Mouse (Mus musculus) embryo, embryonic 11.5 days (tissue): Measurements from ENCODE around the gene Eprs.

Experiments used
- DNase-seq: peaks from one replicate; pipeline ENCODE4 v3.0.0-alpha.2; 2012; ENCODE audit warnings: low read depth, low spot score

Gene Eprs

DNA sequence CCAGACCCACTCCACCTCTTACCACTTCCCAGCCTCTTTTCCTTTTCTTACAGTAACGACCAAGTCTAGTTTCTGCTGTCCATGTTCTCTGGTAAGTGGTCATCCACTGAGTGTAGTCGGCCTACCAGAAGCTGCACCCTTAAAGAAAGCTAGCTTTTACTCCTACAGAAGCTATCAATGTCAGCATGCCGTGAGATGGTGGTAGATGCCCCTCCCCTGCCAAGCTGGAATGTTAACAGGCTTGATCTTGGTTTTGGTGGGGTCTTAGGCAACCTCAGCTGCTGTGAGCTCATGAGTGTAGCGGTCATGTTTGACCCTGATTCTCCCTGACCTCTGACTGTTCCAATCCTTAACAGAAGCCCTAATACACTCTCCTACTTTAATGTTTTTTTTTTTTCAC lies 4.6 kb upstream of the Eprs start:
- DNase-seq = no peak

GRCm38 (mm10) chr1:185363526-185364182 lies 810 bp downstream of the Eprs start:
- DNase-seq = peak; percentile 37

DNA sequence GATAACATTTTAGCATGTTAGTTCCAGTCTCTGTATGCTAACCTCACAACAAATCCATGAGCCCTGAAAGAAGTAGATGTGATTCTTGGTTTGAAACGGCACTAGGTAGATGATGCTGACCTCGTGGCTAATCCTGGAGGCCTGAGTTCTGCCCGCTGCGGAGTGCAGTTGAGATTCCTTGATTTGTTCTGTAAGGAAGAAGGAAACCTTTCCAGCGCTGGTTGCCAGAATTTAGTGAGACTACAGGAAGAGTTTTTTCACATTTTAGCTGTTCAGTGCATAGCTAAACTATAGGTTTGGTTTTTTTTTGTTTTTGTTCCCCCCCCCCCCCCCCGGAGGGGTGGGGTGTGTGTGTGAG lies 1.3 kb downstream of the Eprs start:
- no peak for DNase-seq

DNA sequence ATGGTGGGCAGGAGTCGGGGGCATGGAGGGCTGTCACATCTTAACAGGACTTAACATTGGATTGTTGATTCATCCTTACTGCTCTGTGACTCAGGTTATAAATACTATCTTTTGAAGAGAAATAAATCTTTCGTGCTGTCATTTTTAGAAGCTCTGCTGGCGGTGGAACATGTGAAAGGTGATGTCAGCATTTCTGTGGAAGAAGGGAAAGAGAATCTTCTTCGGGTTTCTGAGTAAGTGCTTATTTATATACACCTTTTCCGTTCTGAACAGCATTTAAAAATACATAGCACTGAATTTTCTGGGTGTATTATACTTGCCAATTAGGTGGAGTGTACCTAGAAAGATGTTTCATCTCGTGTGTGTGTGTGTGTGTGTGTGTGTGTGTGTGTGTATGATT lies 4.5 kb downstream of the Eprs start:
- no peak for DNase-seq

DNA sequence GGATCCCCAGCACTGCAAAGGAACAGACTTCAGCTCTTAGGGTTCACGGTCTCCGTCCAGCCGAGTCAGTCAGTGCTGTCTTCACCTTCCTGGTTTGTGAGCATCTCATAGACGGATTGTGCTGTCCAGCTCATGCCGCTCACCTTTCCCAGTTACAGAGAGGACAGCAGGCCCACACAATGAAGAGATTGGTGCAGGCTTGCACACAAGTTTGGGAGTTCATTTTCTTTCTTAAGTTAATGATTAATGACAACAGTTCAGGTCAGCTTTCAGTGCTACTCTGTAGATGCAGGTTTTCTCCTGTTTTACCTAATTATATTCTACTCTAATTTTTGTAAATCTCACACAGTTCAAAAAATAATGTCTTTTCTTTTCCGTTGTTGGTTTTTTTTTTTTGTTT lies 7.1 kb downstream of the Eprs start:
- DNase-seq = no peak

GRCm38 (mm10) chr1:185376390-185376789 lies 13.5 kb downstream of the Eprs start:
- no peak for DNase-seq

DNA sequence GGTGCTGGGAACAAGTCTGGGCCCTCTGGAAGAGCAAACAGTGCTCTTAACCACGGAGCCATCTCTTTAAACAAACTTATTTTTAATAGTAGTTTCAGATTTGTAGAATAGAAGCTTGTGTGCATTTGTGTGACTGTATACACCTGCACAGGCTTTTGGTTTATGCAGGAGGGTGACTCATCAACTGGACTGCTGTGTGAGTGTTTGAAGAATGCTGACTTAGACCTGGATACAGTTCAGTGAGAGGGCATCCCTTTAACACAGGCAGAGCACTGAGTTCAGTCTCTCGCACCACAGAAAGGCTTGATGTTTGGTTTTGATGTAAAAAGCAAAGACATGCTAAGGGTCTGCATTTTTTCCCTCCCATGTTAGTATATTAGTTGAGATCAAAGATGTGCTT lies 14.6 kb downstream of the Eprs start:
- DNase-seq = no peak

- DNase-seq = no peak
Observed at GRCm38 (mm10) chr1:185401615-185402014, 38.8 kb downstream of the Eprs start.

DNA sequence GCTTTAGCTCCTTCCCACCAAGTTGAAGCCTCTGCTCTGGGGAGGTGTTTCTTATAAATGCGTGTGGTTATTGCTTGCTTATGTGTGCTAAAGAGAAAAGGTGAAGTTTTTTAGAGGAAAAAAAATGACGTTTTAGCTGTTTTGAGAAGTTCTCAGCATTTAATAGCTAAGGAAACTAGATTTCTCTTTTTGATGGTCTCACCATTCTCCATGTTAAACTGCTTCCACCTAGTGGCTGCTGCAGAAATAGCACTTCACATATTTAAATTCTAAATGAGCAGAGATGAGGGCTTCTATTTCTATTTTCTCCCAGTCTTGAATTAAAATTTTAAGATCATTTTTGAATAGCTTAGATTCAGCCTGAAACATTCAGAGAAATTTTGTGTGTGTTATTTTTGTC lies 41.2 kb downstream of the Eprs start:
- peak; percentile 8 for DNase-seq

- DNase-seq = no peak
Observed at GRCm38 (mm10) chr1:185405921-185406320, 43.1 kb downstream of the Eprs start.

- peak; percentile 8 for DNase-seq
Observed at GRCm38 (mm10) chr1:185409831-185410230, 47.0 kb downstream of the Eprs start.

DNA sequence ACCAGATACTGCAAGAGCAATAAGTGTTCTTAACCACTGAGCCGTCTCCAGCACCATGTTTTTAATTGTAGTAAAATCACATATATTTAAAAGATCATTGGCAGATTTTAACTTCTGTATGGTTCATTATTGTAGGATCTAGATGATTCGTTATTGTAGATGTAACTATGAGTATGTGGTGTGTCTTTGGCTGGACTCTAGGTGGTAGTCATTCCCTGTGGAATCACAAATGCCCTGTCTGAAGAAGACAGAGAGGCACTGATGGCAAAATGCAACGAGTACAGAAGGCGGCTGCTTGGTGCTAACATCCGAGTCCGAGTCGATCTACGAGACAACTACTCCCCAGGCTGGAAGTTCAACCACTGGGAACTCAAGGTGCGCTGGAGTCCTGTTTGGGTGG lies 55.2 kb downstream of the Eprs start:
- no peak for DNase-seq

DNA sequence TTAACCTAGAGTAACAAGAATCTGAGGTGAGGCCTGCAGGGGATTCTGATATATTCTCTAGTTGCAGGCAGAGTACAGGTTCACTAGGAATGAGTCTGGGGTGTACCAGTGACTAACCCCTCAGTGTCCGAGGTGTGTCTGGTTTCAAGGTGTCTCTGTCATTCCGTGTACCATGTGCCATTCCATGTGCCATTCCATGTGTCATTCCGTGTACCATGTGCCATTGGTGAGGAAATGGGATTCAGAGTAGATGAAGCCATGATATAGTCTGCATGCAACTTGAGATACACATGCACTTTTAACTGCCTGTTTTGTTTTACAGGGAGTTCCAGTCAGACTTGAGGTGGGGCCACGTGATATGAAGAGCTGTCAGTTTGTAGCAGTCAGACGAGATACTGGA lies 57.0 kb downstream of the Eprs start:
- DNase-seq = no peak

GRCm38 (mm10) chr1:185420776-185421175 lies 57.9 kb downstream of the Eprs start:
- no peak for DNase-seq

DNA sequence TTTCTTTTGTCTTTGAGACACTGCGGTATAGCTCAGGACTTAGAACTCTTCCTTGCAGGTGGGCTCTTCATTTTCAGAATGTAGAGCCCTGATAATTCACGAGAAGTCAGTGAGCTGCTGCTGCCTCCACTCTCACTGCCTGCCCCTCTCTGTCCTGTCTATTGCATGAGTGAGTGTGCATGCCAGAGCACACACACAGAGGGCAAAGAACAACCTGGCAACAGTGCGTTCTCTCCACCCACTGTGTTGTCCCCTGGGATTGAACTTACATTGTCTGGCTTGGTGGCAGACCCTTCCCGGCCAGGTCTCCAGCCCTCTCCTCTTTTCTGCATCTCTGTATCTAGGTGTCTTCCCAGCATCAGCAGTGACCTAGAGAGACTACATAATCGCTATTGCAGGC lies 63.7 kb downstream of the Eprs start:
- DNase-seq = no peak

GRCm38 (mm10) chr1:185430488-185430887 lies 67.6 kb downstream of the Eprs start:
- DNase-seq = no peak

DNA sequence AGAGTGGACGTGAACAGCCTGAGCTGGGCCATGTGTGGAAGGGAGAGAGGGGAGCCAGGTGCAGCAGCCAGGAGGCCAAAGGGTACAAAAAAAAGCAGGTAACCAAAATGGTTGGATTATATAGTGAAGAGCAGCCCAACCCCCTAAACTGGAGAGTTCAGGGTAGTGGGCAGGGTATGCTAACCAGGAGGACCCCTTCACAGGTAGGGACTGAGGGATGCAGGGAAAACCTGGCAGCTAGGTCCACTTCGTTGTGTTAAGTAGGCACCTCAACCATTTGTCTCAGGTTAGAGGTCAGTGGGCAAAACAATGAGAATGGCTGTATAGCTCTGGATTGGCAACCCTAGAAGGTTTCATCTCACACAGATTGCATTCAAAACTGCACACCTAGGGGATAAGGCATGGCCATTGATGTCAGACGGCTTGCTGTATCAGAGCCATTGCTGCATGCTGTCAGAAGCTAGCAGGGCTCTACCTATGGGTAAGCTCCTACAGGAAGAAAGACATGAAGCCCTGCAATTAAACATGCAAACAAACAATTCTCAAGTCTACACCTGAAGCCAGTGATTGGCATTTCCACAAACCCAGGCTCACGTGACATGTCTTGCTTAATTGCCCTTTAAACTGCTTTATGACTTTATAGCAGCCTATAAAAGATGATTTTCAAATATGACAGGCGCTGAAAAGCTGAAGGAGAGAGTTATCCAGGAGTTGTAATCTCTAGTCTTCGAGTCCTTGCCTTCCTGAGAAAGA lies 68.6 kb downstream of the Eprs start:
- no peak for DNase-seq

- no peak for DNase-seq
Observed at GRCm38 (mm10) chr1:185431998-185432317, 69.1 kb downstream of the Eprs start.

DNA sequence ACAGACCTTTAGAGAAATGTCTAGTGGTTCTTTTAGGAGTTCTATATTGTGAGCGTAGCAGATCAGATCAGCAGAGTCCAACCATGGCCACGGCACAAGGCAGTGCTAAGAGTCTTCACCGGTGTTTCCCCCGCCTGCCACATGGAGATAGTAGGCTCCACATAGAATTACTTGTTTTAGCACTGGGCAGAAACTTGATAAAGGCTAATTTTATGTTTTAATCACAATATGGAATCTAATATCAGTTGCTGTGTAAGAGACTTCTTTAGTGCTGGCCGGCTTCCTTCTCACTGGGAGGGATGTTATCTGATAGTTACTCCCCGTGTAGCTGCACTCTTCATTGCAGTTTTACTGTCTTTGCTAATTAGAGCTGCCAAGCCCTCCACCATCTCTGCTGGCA lies 70.3 kb downstream of the Eprs start:
- no peak for DNase-seq

DNA sequence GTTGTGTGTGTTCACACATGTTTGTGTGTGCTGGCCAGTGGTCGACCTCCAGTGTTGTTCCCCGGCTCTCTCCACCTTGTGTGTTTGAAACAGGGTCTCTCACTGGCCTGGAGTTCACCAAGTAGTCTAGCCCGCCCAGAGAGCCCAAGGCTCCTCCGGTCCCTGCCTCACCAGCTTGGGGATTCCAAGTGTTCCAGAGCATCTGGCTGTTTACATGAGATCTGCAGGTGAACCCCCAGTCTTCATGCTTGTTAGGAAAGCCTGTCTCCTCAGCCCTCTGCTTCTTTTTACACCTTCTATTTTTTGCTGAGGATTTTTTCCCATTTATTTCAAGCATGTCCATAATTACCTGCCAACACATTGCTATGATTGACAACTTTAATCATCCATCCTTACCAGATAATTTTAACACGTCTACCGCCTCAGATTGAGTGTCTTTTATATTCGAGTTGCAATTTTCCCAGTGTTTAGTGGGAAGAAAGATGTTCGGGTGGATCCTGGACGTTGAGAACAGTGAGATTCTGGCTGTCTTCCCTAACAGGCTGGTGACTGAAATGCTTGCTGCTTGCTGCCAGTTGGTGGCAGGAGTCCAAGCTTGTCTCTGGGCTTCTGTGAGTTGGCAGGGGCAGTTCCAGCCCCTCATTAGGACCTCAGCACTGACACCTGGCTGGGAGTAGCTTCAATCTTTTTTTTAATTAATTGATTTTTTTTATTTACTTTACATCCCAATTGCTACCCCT lies 76.2 kb downstream of the Eprs start:
- no peak for DNase-seq

- no peak for DNase-seq
Observed at GRCm38 (mm10) chr1:185441703-185442472, 79.0 kb downstream of the Eprs start.

- no peak for DNase-seq
Observed at GRCm38 (mm10) chr1:185448936-185449335, 86.1 kb downstream of the Eprs start.
